Mouse (Mus musculus) CD4-positive helper T cell, adult 2 months (primary cell): ENCODE measurements around the gene Rabgap1l.

Experiments used
- DNase-seq: peaks from one replicate; pipeline ENCODE4 v3.0.0-alpha.2; 2012; ENCODE audit warnings: low read depth, missing footprints, low spot score

Gene Rabgap1l

DNA sequence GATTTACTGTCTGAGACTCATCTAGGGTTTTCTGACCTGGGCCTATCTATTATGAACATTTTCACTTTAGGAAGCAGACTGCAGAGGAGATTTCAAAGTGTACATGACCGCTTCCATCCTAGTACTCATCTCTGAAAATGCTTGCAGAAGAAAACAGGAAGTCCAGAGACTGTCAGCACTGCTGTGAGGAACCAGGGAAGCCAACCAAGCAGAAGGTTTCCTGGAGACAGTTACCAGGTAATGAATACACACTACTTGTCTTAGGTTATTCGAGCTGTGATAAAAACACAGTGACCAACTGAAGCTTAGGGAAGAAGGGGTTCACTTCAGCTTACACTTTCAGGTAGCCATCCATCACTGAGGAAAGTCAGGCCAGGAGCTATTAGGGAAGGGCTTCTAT lies 547.1 kb downstream of the Rabgap1l start:
- peak; percentile 59 for DNase-seq

DNA sequence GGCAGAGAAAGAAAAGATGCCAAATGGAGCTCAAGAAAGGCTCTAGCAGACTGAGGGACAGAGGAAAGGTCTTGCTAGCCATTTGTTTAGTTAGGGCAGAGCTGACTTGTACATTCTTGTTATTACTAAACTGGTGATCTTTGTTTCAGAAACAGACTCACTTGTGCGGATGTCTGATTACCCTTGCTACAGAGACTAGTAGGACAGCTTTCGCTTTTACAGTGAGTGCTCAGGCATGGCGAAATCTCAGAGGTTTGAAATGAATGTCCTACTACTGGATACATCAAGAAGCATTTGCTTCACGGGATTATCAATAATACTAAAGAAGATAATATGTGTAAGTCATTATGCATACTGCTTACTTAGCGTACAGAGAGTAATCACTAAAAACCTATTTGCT lies 548.3 kb downstream of the Rabgap1l start:
- DNase-seq, result peak; percentile 42

DNA sequence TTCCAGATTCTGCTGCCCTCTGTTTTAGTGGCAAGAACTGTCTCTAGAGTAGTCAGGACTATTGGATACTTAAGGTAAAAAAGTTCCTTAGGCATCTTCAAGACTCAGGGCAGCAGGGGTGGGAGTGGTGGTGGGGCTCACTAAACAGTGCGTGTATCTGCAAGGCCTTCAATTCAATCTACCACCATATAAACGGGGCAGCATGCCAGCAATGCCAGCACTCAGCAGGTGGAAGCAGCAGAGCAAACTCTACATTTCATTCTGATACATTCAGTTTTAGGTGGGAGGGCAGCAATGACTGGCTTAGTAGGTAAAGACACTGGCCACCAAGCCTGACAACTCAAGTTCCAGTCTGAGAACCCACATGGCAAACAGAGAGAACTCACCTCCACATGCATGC lies 552.9 kb downstream of the Rabgap1l start:
- DNase-seq, result no peak

DNA sequence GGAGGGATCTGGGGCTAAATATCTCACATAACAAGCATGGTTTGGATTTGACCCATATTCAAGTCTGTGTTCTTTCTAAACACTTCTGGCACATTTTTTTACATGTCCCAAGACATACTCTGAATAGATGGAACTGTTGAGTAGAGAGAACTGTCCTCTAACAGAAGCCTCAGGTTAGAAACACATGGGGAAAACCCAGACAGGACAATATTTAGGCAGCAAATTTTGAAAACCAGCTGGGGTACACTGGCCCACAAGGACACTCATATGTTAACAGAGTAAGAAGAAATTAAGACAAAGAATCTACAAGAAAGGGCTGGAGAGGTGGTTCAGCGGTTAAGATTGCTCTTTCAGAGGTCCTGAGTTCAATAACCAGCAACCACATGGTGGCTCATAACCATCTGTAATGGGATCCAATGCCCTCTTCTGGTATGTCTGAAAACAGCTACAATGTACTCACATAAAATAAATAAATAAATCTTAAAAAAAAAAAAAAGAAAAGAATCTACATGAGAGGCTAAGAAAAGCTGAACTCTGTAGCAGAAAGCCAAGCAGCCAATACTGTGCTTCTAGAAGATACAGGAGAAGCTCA lies 554.1 kb downstream of the Rabgap1l start:
- no peak for DNase-seq

DNA sequence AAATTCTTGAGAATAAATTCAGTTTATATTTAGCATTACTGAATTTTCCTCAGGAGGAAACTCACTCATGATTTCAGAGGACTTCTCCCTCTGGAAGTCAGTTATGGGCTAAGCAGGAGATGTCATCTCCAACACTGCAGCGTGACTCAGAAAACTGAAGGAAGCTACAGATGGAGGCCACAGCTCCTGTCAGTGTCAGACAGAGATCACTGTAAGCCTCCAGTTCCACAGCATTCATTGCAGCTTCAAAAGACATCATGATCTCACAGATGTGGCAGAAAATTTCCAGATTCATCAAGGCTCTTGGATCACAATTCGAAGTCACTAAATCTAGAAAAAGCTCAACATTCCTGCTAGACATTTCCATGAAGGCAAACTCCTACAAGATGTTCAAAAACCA lies 555.0 kb downstream of the Rabgap1l start:
- no peak for DNase-seq

DNA sequence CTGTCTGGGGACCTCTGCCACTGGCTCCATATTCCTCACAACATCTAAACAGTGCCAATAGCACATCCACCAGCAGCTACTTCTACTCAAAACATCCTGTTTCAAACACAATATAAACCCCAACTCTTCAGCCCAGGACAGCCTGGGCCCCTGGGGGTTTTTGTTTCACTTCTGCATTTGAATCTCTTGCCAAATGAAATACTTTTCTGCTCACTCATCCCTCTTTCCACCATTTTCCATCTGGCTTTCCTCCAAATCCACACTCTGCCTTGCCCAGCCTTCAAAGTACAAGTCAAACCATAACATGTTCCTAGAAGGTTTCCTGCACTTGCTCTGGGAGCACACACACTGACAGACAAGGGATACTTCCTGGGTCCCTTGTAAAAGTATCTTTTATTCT lies 559.1 kb downstream of the Rabgap1l start:
- DNase-seq, result no peak

DNA sequence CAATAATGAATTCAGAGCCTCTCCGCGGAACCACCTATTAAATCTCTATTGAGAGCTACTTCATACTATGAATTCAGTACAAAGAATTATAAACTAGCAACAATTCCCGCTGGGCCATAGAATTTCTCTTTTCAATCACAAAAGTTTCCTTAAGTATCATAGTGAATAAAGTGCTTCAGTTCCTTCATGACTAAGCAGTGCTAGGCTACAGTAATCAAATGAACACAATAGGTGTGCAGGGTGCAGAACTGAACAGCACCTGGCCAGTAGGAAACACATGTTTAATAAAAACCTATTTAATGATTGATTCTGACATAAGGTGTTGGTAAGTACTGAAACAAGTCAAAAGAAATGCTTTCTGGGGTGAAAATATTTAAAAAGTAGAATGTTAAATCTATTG lies 560.9 kb downstream of the Rabgap1l start:
- DNase-seq, result no peak

DNA sequence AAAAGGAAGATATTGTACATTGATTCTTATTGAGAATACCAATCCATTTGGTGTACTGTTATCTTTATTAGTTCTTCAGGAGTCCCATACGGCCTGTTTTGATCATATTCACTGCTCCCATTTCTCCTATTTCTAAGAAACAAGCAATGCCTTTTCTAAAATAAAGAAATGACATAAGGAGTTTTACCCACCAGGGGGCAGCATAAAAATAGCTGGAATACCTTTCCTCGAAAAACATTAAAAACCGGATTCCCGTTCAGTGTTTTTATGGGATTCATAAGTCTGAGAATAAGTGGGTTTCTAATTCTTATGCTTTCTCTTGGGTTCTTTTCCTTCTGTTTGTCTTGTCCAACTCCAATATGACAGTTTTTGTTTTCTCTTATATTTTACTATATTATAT lies 562.0 kb downstream of the Rabgap1l start:
- DNase-seq, result peak; percentile 14

DNA sequence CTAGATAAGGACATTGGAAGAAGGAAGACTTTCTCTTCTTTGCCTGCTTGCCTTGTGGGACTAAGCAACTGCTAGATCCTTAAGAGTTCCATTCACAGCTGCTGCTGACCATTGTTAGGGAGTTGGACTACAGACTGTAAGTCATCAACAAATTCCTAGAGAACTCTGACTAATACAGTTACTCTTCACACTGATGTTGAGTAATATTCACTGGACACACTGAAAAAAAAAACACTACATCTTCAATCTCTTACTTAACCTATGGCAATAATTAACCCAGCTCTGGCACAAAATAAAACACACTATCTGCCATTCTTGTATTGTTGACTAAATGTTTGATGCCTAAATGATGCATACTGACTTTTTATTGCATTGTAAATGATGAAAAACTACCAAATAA lies 565.2 kb downstream of the Rabgap1l start:
- DNase-seq, result no peak

DNA sequence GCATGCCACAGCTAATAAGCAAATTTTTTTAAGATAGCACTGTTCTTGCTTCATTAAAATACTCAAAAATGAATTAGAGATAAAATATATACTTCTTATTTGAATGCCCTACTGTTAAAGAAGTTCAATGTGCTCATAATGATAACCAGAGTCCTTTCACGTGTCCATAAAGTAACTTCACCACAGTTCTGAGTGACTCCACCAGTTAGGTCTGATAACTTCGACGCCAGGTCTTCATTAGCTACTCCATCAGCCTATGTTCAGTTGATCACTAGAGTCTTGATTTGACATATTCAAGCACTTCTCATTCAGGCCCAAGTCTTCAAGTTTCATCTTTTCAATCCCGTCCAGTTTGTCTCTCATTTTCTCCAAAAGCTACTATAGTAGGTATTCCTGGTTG lies 565.8 kb downstream of the Rabgap1l start:
- DNase-seq, result no peak

DNA sequence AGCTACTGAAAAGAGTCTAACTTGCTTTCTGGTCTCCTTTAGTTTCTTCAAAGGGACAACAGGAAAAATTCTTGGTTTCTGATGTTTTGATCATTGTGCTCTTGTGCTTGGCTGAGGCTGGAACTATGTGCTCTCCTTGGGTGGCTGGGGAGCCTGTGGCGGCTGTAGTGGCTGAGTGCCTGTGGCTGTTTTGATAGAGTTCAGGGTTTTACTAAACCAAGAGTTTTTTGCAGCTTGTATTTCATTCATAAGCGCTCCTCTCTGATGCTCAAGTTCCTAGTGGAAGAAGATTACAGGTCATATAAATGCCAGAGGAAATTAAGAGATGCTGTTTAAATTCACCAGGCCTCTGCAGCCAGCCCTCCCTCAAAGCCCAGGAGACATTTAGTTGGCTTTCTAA lies 568.9 kb downstream of the Rabgap1l start:
- DNase-seq, result no peak

DNA sequence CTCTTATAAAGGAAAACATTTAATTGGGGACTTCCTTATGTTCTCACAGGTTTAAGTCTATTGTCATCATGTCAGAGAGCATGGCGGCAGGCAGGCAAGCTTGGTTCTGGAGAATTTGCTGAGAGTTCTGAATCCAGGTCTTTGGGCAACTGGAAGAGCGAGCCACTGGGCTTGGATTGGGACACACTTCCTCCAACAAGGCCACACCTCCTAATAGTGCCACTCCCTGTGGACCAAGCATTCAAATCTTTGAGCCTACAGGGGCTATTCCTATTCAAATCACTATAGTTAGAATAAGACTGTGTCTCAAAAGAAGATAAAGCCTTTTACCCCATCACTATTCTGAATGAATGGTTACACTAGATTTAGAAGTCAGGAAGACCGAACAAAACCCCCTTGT lies 575.1 kb downstream of the Rabgap1l start:
- DNase-seq, result no peak

DNA sequence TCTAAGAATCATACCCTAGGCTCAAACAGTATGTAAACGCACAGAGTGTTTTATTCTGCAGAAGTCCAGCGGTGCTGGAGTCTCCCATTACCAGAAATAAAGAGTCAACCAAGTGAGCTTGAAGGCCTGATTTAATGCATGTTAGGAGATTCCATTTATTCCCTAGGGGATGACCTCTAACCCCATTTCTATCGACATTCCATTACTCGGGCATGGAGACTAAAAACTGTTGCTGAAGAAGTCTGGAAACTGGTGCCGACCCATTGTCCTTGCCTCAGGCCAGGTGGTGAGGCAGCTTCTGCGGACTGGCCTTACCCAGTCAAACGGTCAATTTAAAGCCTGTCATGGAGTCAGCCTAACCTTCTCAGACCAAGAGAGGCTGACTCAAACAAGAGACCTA lies 578.8 kb downstream of the Rabgap1l start:
- no peak for DNase-seq

DNA sequence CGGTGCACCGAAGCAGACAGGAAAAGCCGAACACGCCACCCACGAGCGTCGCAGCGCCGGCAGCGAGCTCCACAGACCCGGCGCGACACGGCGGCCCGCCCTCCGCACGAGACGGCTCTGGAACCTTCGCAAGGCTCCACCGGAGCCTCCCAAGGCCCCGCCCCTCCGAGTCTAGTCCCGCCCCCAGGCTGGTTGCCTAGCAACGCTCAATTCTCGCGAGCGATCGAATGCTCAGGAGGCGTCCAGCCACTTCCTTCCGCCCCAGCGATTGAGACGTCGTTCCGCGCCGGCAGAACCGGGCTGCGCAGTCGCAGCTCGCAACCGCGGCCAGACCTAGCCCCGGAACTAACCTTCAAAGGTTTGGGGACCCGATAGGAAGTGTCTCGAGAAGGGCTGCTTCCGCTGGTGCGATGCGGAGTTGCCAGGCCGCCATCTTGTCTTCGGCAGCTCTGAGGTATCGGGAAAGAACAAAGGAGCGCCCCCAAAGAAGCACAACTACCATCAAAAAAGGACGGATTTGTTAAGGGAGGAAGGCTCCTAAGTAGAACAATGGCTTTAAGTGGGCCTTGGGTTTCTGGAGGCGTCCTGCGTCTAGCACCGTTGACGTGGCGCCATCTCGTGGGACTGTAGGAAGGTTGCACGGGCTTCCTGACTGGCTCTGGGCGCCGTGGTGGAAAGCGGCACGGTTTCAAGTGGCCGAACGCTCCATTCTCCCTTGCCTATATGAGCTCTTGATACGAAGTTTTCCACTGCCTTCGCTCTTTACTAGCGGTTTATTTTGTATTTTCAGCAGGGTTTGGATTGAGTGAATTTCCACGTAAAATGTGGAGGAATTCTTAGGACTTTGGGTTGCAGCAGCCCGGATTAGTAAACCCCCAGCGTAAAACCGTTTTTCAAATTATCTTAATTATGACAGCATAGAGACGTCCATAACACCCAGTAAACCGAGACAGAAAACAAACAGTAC lies 580.0 kb downstream of the Rabgap1l start, which contains the start of gene Cacybp:
Cacybp (minus strand) TSS at position 173 of the 967 bp plus-strand sequence.
- peak; percentile 100 for DNase-seq

DNA sequence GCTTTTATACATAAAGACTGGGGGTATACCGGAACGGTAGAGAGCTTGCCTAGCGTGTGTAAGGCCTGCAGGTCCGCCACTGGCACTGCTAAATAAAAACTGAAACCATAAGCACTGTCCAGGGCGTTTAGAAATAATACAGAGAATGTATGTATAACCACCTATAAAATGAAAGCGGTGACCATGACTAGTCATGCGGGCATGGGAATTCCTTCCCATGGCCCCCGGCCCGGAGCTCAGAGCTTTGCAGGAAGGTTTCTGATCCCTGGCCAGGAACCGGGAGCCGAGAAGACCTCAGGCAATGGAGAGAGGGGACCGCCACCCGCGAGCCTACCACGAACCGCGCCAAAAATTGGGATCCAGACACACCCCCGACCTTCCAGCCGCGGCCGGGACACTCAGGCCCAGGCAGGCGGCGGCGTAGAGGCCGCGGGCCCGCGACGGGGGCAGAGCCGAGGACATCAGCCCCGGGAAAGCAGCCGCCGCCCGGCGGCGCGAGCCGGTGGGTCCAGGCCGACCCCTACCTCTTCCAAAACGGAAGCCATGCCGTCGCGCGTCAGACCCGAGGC lies 580.8 kb downstream of the Rabgap1l start:
- DNase-seq, result no peak

DNA sequence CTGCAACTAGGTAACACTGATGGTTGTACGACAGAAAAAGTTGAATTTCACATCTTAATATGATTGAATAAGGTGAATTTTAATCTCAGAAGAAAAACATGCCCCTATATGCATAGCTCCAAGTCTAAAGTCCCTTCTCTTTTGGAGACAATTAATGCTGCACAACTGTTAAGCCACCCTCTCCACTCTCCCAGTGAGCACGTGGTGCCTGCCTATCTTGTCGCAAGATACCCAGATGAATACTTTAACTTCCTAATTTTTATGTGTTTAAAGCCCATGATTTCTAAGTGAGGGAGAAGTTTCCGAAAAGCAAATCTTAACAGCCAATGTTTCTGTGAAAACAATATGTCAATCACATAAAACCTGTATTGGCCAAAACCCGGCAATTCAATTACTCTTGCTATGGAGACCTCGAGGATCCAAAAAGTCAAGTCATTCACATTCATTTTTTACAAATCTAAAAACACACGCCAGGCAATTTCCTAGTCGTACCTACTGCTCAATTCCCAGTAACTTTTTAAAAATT lies 581.4 kb downstream of the Rabgap1l start:
- no peak for DNase-seq

DNA sequence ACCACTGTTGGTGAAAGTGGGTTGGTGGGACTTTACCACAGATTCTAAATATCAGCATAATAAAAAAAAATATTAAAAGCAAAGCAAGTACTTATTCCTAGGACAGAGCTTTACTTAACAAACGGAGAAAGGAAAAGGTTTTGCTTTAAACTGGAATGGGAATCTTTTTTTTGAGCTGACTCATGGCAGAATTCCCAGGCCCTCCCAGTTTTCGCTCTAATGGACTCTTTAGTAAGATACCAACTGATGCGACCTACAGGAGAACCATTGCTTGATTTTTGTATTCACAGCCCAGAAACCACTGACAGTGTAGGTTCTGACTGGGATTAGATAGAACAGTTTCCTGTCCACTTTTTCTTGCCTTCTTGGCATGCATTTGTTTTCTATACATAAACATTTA lies 582.4 kb downstream of the Rabgap1l start:
- no peak for DNase-seq

DNA sequence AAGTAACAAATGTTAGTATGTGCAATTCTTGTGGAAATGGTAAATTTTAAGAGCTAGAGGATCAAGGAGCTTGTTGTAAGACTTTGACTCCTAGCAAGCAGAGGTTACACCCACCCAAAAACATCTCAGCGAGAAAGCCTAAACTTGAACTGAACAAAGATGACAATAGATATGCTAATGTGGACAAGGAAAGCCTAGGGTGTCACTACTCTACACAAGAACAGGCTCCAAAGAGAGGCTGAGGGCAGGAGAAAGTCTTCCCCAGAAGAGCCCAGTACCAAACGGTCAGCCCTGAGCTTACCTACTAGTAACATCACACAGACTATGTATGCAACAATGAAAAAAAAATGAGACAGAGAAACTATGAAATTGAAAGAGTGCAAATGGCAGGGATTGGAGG lies 583.2 kb downstream of the Rabgap1l start:
- no peak for DNase-seq

DNA sequence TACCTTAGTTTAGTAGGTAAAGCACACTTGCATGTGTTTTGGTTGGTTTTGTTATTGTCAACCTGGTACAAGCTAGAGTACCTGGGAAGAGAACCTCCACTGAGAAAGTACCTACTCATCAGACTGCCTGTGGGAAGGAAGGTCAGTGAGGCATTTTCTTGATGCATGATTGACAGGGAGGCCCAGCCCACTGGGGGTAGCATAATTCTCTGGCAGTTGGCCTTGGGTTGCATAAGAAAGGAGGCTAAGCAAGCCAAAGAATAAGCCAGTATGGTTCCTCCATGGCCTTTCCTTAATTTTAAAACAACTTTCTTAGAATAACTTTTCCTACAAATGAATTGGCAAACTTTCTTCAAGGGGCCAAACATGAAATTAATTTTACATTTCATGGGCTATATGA lies 587.5 kb downstream of the Rabgap1l start:
- no peak for DNase-seq

DNA sequence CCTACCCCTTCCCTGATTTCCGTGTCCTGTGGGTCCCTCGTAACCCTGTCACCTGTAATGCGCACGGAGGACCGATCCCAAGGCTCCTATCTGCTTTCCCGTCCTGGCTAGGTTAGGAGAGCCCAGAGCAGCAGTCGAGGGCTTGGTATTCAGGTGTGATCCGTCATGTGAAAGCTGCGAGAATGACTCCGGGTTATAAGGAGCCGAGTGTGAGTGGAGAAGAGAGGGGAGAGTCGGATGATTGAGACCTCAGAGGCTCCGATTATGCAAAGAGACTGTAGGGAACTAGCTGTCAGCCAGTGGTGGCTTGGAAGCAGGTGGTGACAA lies 597.7 kb downstream of the Rabgap1l start:
- DNase-seq, result no peak

DNA sequence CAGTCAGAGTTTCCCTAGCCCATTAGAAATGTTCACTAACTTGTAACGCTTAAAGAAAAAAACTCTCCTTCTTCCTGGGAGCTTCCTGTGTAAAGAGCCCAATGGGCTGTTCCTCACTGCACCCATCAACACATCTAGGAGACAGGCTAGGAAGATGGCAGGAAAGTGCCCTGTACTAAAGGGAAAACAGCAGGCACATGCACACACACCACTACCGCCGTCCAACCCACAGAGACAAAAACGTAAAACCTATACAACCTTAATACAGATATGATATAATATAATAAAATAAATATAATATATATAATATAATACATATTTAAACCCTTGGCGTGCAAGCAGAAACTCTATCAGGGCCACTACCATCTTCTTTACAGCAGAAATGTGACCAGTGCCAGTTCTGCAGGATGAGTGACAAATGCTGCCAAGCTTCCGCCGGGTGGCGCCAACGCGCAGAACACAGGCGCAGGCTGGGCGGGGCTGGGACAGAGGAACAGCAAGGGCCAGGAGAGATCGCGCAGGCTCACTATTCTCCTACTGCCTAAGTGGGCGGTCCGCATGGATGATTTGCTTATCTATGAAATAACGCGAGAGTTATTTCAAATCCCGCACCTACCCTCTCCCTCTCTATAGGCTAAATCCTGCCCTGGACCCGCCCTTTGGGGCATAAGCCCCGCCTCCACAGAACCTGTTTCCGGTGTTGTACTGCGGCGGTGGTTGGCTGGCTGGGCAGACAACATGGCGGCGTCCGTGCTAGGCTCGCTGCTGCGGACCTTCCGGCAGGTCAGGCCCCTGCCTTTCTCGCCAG lies 598.3 kb downstream of the Rabgap1l start, which contains the start of gene Mrps14:
Mrps14 (plus strand) TSS at position 687 of the 808 bp plus-strand sequence.
- DNase-seq, result peak; percentile 100

DNA sequence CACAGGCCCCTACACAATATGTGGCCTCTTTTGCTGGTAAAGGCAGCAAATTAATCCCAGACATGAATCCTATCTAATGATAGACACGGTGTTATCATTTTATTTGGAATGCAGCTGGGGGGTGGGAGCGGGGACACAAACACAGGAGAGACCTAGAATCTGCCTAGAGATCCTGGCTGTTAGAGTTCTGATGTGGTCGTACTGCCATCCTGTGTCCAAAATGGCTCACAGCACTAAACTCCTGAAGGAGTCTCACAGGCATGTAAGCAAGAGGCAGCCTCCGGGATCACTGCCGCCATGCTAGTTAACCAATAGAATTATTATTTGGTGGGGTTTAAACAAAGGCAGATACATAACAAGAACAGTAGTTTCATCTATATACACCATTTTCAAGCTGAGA lies 608.5 kb downstream of the Rabgap1l start:
- DNase-seq, result peak; percentile 17
